Mouse (Mus musculus) lung, adult 2 months (tissue): Measurements from ENCODE around the gene Calr4. TPM values are rescaled to one million over a fixed set of nuclear protein-coding genes. Genes with fewer than 3 reads are reported as not detected.

Experiments
- DNase-seq: peaks from one replicate; pipeline ENCODE4 v3.0.0; 2022
- H3K4me1 ChIP-seq: fragments of 200-500 bp; 2 replicates; pipeline ENCODE4 v1.6.1; 2011; ENCODE audit warnings: low read length; ENCODE audit not compliant: control insufficient read depth, insufficient read depth
- H3K4me3 ChIP-seq: fragments of 200-500 bp; replicated peaks from 2 replicates; pipeline ENCODE3; 2011; ENCODE audit warnings: low read depth, mild to moderate bottlenecking, control low read depth, low read length; ENCODE audit errors: extremely low read depth
- CTCF ChIP-seq: fragments of 200-500 bp; IDR thresholded peaks from 2 replicates; pipeline ENCODE4 v1.5.1; 2011; ENCODE audit warnings: mild to moderate bottlenecking, low read length, control low read depth; ENCODE audit not compliant: insufficient read depth
- POLR2A ChIP-seq: fragments of 200-500 bp; IDR thresholded peaks from 2 replicates; pipeline ENCODE4 v1.6.1; 2011; ENCODE audit warnings: low read depth, mild to moderate bottlenecking, control low read depth, low read length, borderline replicate concordance; ENCODE audit errors: extremely low read depth
- WGBS: fragments of 180-500 bp; shearing (Covaris S2); methylation state at CpG from one replicate; pipeline ENCODE4 v1.1.7; 2018; 5-methylcytosine and 5-hydroxymethylcytosine counted together
- polyA plus RNA-seq: library from polyadenylated mRNA; depleted of rRNA; stranded (reverse); fragments of >200 nt; gene quantifications from 2 replicates; pipeline ENCODE4 v1.2.3, GENCODE M21; 2012

The Calr4 gene
- polyA plus RNA-seq, 1 experiment = 0.18 TPM

DNA sequence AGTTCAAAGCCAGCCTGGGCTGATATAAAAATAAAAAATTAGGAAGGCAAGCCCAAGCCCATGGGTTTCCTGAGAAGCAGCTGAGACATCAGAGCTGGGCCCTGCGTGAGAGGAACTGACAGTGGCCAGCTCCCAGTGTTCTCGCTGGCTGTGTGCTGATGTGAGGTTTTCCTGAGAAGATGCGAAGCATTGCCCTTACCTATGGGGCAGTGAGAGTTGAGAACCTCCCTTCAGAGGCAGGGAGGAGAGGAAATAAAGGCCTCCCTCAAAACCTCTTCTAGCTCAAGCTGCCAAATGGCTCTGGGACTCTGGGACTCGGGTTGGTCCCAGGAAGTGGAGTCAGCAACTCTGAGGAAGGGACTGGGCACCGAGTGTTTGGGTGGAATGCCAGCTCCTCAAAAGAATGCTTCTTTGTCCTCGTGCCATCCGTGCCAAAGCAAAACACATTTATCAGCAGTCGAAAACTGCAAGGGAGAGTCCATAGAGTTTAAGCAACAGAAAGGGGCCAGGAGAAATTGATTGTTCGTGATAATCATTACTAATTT is 593 bp downstream of the Calr4 start:
- DNase-seq = no peak

DNA sequence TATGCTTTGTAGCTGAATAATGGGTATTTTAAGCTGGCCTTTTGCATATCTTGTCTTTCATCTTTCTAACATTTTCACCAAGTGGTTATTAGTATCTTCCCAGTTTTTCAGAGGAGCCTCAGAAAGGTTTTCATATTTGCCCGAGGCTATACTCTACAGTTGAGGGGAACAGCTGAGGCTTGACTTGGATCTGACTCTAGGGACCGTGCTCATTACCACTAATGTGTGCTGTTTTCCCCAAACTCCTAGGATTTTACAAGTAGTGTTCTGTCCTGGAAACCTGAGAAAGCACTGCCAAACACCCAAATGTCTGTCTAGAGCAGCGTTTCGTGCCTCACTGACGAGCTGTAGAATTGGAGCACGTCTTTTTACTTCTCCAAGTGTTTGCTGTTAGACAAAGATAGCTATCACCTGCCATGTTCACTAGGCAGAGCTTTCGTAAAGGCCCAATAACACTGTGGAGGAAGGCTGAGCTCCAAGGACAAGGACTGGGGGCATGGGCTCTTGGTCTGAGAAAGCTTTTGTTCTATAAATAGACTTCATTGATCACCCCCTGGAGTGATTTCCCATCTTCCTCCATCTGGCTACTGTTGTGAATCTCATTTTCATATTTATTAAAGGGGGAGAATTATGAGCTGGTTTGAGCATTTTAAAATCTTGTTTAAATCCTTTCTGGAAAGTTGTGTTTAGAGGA is 2.0 kb downstream of the Calr4 start:
- TF ChIP-seq CTCF (no peak), POLR2A (no peak)
- H3K4me3 ChIP-seq = no peak overlapping the region
- H3K4me1 ChIP-seq = no peaks in the 10 kb centered on the region
- no peak for DNase-seq
- 84% methylated on average over 7 of the region's 7 CpGs for WGBS

More for the DNA sequence above, 593 bp downstream of the Calr4 start:
- TF ChIP-seq CTCF (no peak), POLR2A (no peak)
- Histone ChIP-seq H3K4me1 (no peaks in the 10 kb centered on the region), H3K4me3 (no peak overlapping the region)
- WGBS = 43% methylated on average over 9 of the region's 9 CpGs

DNA sequence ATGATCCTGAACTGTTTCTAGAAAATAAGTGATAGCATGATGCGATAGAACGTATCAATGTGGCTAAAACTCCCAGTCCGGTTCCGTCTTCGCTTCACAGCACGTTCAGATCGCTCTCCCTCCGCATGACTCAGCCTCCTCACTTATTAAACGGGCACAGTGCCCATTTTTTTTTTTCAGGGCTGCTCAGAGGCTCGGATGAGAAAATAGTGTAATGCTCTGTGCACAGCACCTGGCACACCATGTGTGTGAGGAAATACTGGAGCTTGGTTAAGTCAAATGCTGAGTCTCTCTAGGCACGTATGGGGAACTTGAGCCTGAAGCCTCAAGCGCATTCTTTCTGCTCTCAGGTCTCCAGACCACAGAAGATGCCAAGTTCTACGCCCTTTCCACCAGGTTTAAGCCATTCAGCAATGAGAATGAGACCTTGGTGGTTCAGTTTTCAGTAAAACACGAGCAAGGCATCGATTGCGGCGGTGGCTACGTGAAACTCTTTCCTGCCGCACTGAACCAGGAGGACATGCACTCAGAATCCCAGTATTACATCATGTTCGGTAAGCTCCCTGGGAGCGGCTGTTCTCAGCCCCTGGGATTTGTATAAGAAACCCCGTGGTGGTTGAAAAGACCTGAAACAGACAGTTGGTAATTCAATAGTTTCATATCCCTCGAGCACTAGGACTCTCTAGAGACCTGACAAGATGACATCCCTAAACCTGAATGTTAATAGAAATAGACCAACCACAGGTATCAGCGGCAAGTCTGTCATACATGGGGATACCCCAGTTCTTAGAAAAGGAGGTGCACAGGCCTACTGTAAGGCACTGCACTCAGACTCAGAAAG is 4.4 kb downstream of the Calr4 start:
- DNase-seq = no peak
- TF ChIP-seq POLR2A (no peak), CTCF (no peak)
- Histone ChIP-seq H3K4me3 (no peak overlapping the region), H3K4me1 (no peaks in the 10 kb centered on the region)
- WGBS = 78% methylated on average over 24 of the region's 24 CpGs

DNA sequence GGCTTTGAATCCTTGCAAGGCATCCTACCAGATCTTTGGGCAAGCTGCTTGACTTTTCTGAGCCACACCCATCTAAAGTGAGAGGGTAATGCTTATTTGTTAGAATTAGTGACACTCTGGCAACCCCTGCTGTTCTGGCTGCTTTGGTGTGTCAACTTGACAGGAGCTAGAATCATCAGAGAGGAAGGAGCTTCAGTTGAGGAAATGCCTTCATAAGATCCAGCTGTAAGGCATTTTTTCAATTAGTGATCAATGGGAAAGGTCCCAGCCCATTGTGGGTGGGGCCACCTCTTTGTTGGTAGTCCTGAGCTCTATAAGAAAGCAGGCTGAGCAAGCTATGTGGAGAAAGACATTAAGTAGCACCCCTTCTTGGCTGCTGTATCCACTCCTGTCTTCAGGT is 6.9 kb downstream of the Calr4 start:
- no peaks in the 10 kb centered on the region for H3K4me1 ChIP-seq
- no peak for TF ChIP-seq POLR2A
- TF ChIP-seq CTCF = no peak
- no peak for DNase-seq
- H3K4me3 ChIP-seq = no peak overlapping the region

- TF ChIP-seq POLR2A (no peak), CTCF (no peak)
- WGBS = 58% methylated on average over 4 of the region's 4 CpGs
- Histone ChIP-seq H3K4me1 (no peaks in the 10 kb centered on the region), H3K4me3 (no peak overlapping the region)
- no peak for DNase-seq
Measured at GRCm38 (mm10) chr4:109241934-109242333, 7.6 kb downstream of the Calr4 start.

GRCm38 (mm10) chr4:109244506-109244905 is 10.2 kb downstream of the Calr4 start:
- H3K4me3 ChIP-seq = no peak overlapping the region
- no peak for TF ChIP-seq POLR2A
- TF ChIP-seq CTCF = no peak
- DNase-seq = no peak

DNA sequence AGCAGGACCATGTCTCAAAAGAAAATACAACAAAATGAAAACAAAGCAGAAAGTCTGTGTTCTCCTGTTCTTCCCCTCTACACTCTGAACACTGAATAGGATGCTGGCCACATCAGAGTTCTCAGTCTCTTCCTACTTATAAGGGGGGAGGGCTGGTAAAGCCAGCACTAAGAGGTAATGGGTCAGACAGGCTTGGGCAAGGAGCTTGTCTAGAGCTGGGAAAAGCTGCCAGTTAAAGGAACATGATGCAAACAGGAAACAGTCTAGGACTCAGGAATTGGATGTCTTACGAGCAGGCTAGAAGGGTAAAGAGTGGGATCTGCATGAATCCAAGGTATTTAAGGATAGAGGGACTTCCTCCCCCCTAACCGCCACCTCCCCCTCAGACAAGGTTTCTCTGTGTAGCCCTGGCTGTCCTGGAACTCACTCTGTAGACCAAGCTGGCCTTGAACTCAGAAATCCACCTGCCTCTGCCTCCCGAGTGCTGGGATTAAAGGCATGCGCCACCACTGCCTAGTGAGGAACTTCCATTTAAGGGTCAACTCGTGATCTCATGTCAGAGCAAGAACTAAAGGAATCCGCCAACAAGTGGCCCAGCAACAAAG is 10.8 kb downstream of the Calr4 start:
- Histone ChIP-seq H3K4me1 (no peaks in the 10 kb centered on the region), H3K4me3 (no peak overlapping the region)
- DNase-seq = no peak
- no peak for TF ChIP-seq CTCF
- TF ChIP-seq POLR2A = no peak
- 69% methylated on average over 6 of the region's 6 CpGs for WGBS

More at GRCm38 (mm10) chr4:109244506-109244905, 10.2 kb downstream of the Calr4 start:
- WGBS = 70% methylated on average over 7 of the region's 7 CpGs
- H3K4me1 ChIP-seq = no peaks in the 10 kb centered on the region

- peak; percentile 84 for TF ChIP-seq CTCF
- no peak for TF ChIP-seq POLR2A
- Histone ChIP-seq H3K4me1 (peaks cover 9% of the 10 kb centered on the region), H3K4me3 (no peak overlapping the region)
- 40% methylated on average over 3 of the region's 3 CpGs for WGBS
- no peak for DNase-seq
Measured at GRCm38 (mm10) chr4:109251605-109252004, 17.3 kb downstream of the Calr4 start.

- no peak overlapping the region for H3K4me3 ChIP-seq
- no peak for DNase-seq
- 81% methylated on average over 4 of the region's 4 CpGs for WGBS
- H3K4me1 ChIP-seq = peaks cover 9% of the 10 kb centered on the region
- TF ChIP-seq POLR2A = no peak
- TF ChIP-seq CTCF = no peak
Measured at GRCm38 (mm10) chr4:109252199-109252598, 17.9 kb downstream of the Calr4 start.
